Mouse (Mus musculus) CH12.LX (cell line): ENCODE measurements around the gene Stk17b. TPM values are rescaled to one million over a fixed set of nuclear protein-coding genes. Genes with fewer than 3 reads are reported as not detected.

ENCODE experiments used
- DNase-seq: peaks from one replicate; pipeline ENCODE4 v3.0.0-alpha.2; 2013; ENCODE audit errors: extremely low read depth
- H3K27ac ChIP-seq: 2 replicates; pipeline ENCODE4 v1.5.1; 2012; ENCODE audit warnings: low read depth, mild to moderate bottlenecking, control low read depth, moderate library complexity; ENCODE audit not compliant: insufficient read depth
- H3K27me3 ChIP-seq: replicated peaks from 2 replicates; pipeline ENCODE3; 2012; ENCODE audit warnings: inconsistent platforms
- H3K36me3 ChIP-seq, 2 experiments: replicated peaks in 1 of 2; 2 replicates each; pipeline versions ENCODE3 to v1.6.1; 2012; ENCODE audit warnings: inconsistent platforms in 1 of 2, low read length in 1 of 2, mild to moderate bottlenecking in 1 of 2, mixed read lengths in 1 of 2, moderate library complexity in 1 of 2; ENCODE audit not compliant: control insufficient read depth in 1 of 2, insufficient read depth in 1 of 2
- H3K4me1 ChIP-seq, 2 experiments: 2 replicates each; pipeline ENCODE4 v1.6.1; 2012; ENCODE audit warnings: inconsistent platforms in 1 of 2, moderate library complexity in 1 of 2; ENCODE audit not compliant: insufficient read depth in 2 of 2, control insufficient read depth in 1 of 2
- H3K4me2 ChIP-seq: 2 replicates; pipeline ENCODE4 v1.6.1; 2012; ENCODE audit warnings: low read depth, mild to moderate bottlenecking, control low read depth; ENCODE audit not compliant: poor library complexity, insufficient read depth, severe bottlenecking
- H3K4me3 ChIP-seq, 3 experiments: fragments of 150-350 bp in 1 of 3; sonication (generic) in 1 of 3; replicated peaks in 1 of 3; 2 replicates each; pipeline versions ENCODE3 to v1.5.1; 2011 to 2012; ENCODE audit warnings: low read depth in 2 of 3, low read length in 2 of 3, mild to moderate bottlenecking in 2 of 3, moderate library complexity in 2 of 3, control low read depth in 1 of 3, improper control_type of control experiment in 1 of 3, inconsistent platforms in 1 of 3, mixed read lengths in 1 of 3; ENCODE audit not compliant: poor library complexity in 1 of 3
- H3K79me2 ChIP-seq: replicated peaks from 2 replicates; pipeline ENCODE4 v1.6.1; 2012; ENCODE audit warnings: mild to moderate bottlenecking, moderate library complexity; ENCODE audit not compliant: control insufficient read depth, poor library complexity, insufficient read depth, severe bottlenecking; ENCODE audit errors: extremely low read depth
- H3K9ac ChIP-seq: 2 replicates; pipeline ENCODE4 v1.6.1; 2012; ENCODE audit warnings: low read depth, mild to moderate bottlenecking, control low read depth, moderate library complexity; ENCODE audit not compliant: insufficient read depth
- H3K9me3 ChIP-seq: replicated peaks from 2 replicates; pipeline ENCODE3; 2012; ENCODE audit warnings: low read length, inconsistent platforms, mixed read lengths
- E2F4 ChIP-seq: IDR thresholded peaks from 2 replicates; pipeline ENCODE4 v1.6.1; 2011; ENCODE audit warnings: low read depth, low read length, improper control_type of control experiment; ENCODE audit not compliant: insufficient replicate concordance
- ETS1 ChIP-seq: conservative IDR thresholded peaks from 2 replicates; pipeline ENCODE4 v1.6.1; 2012; ENCODE audit warnings: low read depth, mild to moderate bottlenecking, inconsistent platforms, low read length, improper control_type of control experiment, moderate library complexity
- HCFC1 ChIP-seq: IDR thresholded peaks from 2 replicates; pipeline ENCODE4 v1.6.1; 2012; ENCODE audit warnings: low read depth, mild to moderate bottlenecking, inconsistent platforms, low read length, improper control_type of control experiment
- JUN ChIP-seq: IDR thresholded peaks from 2 replicates; pipeline ENCODE4 v1.6.1; 2011; ENCODE audit warnings: low read depth, mild to moderate bottlenecking, low read length, improper control_type of control experiment, moderate library complexity; ENCODE audit not compliant: insufficient read depth
- MAX ChIP-seq: IDR thresholded peaks from 2 replicates; pipeline ENCODE4 v1.6.1; 2011; ENCODE audit warnings: low read length, improper control_type of control experiment
- MAZ ChIP-seq: IDR thresholded peaks from 2 replicates; pipeline ENCODE4 v1.6.1; 2012; ENCODE audit warnings: low read depth, mild to moderate bottlenecking, inconsistent platforms, low read length, improper control_type of control experiment, moderate library complexity
- MEF2A ChIP-seq: IDR thresholded peaks from 2 replicates; pipeline ENCODE4 v1.6.1; 2014; ENCODE audit warnings: low read depth, mild to moderate bottlenecking, inconsistent platforms, low read length, improper control_type of control experiment, borderline replicate concordance
- MXI1 ChIP-seq: IDR thresholded peaks from 2 replicates; pipeline ENCODE4 v1.6.1; 2011; ENCODE audit warnings: mild to moderate bottlenecking, low read depth, low read length, improper control_type of control experiment
- MYC ChIP-seq: IDR thresholded peaks from 2 replicates; pipeline ENCODE4 v1.6.1; 2011; ENCODE audit warnings: low read depth, mild to moderate bottlenecking, improper control_type of control experiment, low read length
- NELFE ChIP-seq: IDR thresholded peaks from 2 replicates; pipeline ENCODE4 v1.6.1; 2011; ENCODE audit warnings: low read depth, low read length, improper control_type of control experiment
- SIN3A ChIP-seq: IDR thresholded peaks from 2 replicates; pipeline ENCODE4 v1.6.1; 2012; ENCODE audit warnings: low read length, improper control_type of control experiment, inconsistent platforms
- TBP ChIP-seq: conservative IDR thresholded peaks from 2 replicates; pipeline ENCODE4 v1.6.1; 2011; ENCODE audit warnings: low read depth, low read length, improper control_type of control experiment
- USF2 ChIP-seq: conservative IDR thresholded peaks from 2 replicates; pipeline ENCODE4 v1.6.1; 2011; ENCODE audit warnings: low read depth, low read length, improper control_type of control experiment
- ZC3H11A ChIP-seq: IDR thresholded peaks from 2 replicates; pipeline ENCODE4 v1.6.1; 2012; ENCODE audit warnings: low read depth, mild to moderate bottlenecking, inconsistent platforms, low read length, improper control_type of control experiment
- ZNF384 ChIP-seq: IDR thresholded peaks from 2 replicates; pipeline ENCODE4 v1.6.1; 2012; ENCODE audit warnings: low read depth, low read length, improper control_type of control experiment, inconsistent platforms
- dilution Hi-C: fragments of 300-500 bp; cut with MboI; formaldehyde crosslinking; loops from 2 replicates; pipeline ENCODE4 v1.14.3; 2020; ENCODE audit warnings: low sequenced_read_pairs; ENCODE audit not compliant: extremely low pct_unique_long_range_greater_than_20kb, extremely low pct_ligation_motif_present
- in situ Hi-C: fragments of 300-500 bp; cut with MboI; formaldehyde crosslinking; loops from 3 replicates; pipeline ENCODE4 v1.14.3; 2019; ENCODE audit warnings: low sequenced_read_pairs, low pct_ligation_motif_present, low pct_unique_long_range_greater_than_20kb, mixed read lengths
- polyA plus RNA-seq: library from polyadenylated mRNA; unstranded; fragments of >175 nt; gene quantifications from 2 replicates; pipeline ENCODE4 v1.2.1, GENCODE M21; 2012; ENCODE audit warnings: low read depth; ENCODE audit not compliant: insufficient read length
- total RNA-seq, 2 experiments: library from RNA; depleted of rRNA; stranded (reverse); fragments of 300-350 nt in 1 of 2; fragments of >200 nt in 1 of 2; gene quantifications; 2 replicates each; pipeline ENCODE4 v1.2.3; 2012 to 2014

Gene Stk17b
- total and polyA plus RNA-seq, 3 experiments = 25.2 to 58.6 (median 46.3) TPM

- DNase-seq = peak; percentile 48
Observed at GRCm38 (mm10) chr1:53784291-53784720, 718 bp downstream of the Stk17b start.

GRCm38 (mm10) chr1:53782956-53783355 is 2.1 kb downstream of the Stk17b start:
- Histone ChIP-seq H3K9ac (no peak overlapping the region; the same call in 1 of the 2 replicates), H3K9me3 (no peaks in the 10 kb centered on the region), H3K4me1 (peaks cover 0 to 38% of the 10 kb centered on the region in 2 experiments; a peak in 3 of 4 replicates), H3K36me3 (peaks cover 0 to 1% of the 10 kb centered on the region in 2 experiments), H3K27ac (no peak overlapping the region), H3K79me2 (peaks cover 45% of the 10 kb centered on the region), H3K27me3 (no peaks in the 10 kb centered on the region), H3K4me2 (peak overlapping the region; percentile 84), H3K4me3 (peak overlapping the region; percentile 29 to 99 (median 86))
- TF ChIP-seq MEF2A = no peak
- in situ Hi-C loops = loop anchor here (25.0 kb wide), 1 partner anchor 104 kb away; no protein-coding TSS in a partner anchor
- DNase-seq = no peak
- dilution Hi-C loops = no loop called here

More at GRCm38 (mm10) chr1:53784291-53784720, 718 bp downstream of the Stk17b start:
- dilution Hi-C loops (no loop called here), in situ Hi-C loops (loop anchor here (25.0 kb wide), 1 partner anchor 103 kb away; no protein-coding TSS in a partner anchor)
- Histone ChIP-seq H3K27ac (peak overlapping the region; percentile 90), H3K36me3 (no peaks in the 10 kb centered on the region), H3K4me2 (peak overlapping the region; percentile 48; the same call in 1 of the 2 replicates), H3K4me1 (peaks cover 0 to 33% of the 10 kb centered on the region in 2 experiments; a peak in 2 of 4 replicates), H3K27me3 (no peaks in the 10 kb centered on the region), H3K4me3 (peak overlapping the region; percentile 86 to 99 (median 96)), H3K79me2 (peaks cover 36% of the 10 kb centered on the region), H3K9me3 (no peaks in the 10 kb centered on the region), H3K9ac (peak overlapping the region; percentile 77)
- TF ChIP-seq MAZ (no peak), HCFC1 (0 out of 2 replicates have a peak, but pooled peaks have one; percentile 12), MAX (no peak), JUN (0 out of 2 replicates have a peak, but pooled peaks have one; percentile 19), ETS1 (no peak), MXI1 (peak; percentile 52; the same call in 1 of the 2 replicates), MYC (0 out of 2 replicates have a peak, but pooled peaks have one; percentile 35), E2F4 (no peak), ZNF384 (no peak), SIN3A (peak; percentile 58), USF2 (no peak), NELFE (no peak), TBP (no peak), ZC3H11A (no peak)
